Mouse (Mus musculus) limb, embryonic 14.5 days (tissue): ENCODE measurements at regions not wholly inside any gene's neighbourhood (a gene's known extent, or its start where the extent isn't known, plus 50 kb on each side); places are given as distances from the start of the nearest gene placed in this dataset.

ENCODE experiments used
- ATAC-seq: fragments of 200-750 bp; cut with Nextera tagmentation; 2 replicates; pipeline ENCODE4 v1.8.0; 2017; ENCODE audit warnings: low read depth, moderate number of reproducible peaks, moderate TSS enrichment; ENCODE audit not compliant: low FRiP score
- DNase-seq: peaks from one replicate; pipeline ENCODE4 v3.0.0-alpha.2; 2015; ENCODE audit warnings: low spot score
- H3K27ac ChIP-seq: fragments of 300-500 bp; sonication (generic); replicated peaks from 2 replicates; pipeline ENCODE4 v1.5.1; 2014; ENCODE audit warnings: low read depth, mild to moderate bottlenecking, low read length, moderate library complexity, mixed read lengths
- H3K27me3 ChIP-seq: fragments of 300-500 bp; sonication (generic); 2 replicates; pipeline ENCODE4 v1.6.1; 2014; ENCODE audit warnings: low read length, mixed read lengths; ENCODE audit not compliant: control insufficient read depth, insufficient read depth
- H3K36me3 ChIP-seq: fragments of 300-500 bp; sonication (generic); 2 replicates; pipeline ENCODE4 v1.6.1; 2014; ENCODE audit warnings: mild to moderate bottlenecking, low read length, moderate library complexity, mixed read lengths; ENCODE audit not compliant: control insufficient read depth, insufficient read depth
- H3K4me1 ChIP-seq: fragments of 300-500 bp; sonication (generic); 2 replicates; pipeline ENCODE4 v1.6.1; 2014; ENCODE audit warnings: antibody characterized with exemption, low read length, mixed read lengths; ENCODE audit not compliant: control insufficient read depth, insufficient read depth
- H3K4me2 ChIP-seq: fragments of 300-500 bp; sonication (generic); replicated peaks from 2 replicates; pipeline ENCODE4 v1.6.1; 2014; ENCODE audit warnings: low read depth, mild to moderate bottlenecking, low read length, moderate library complexity; ENCODE audit not compliant: severe bottlenecking
- H3K4me3 ChIP-seq: fragments of 300-500 bp; sonication (generic); replicated peaks from 2 replicates; pipeline ENCODE4 v1.5.1; 2014; ENCODE audit warnings: low read length
- H3K9ac ChIP-seq: fragments of 300-500 bp; sonication (generic); 2 replicates; pipeline ENCODE4 v1.6.1; 2014; ENCODE audit warnings: mild to moderate bottlenecking, low read depth, low read length, moderate library complexity; ENCODE audit not compliant: severe bottlenecking
- H3K9me3 ChIP-seq: fragments of 300-500 bp; sonication (generic); 2 replicates; pipeline ENCODE4 v1.6.1; 2016; ENCODE audit warnings: low read length; ENCODE audit not compliant: control insufficient read depth
- POLR2A ChIP-seq: fragments of 200-500 bp; IDR thresholded peaks from 2 replicates; pipeline ENCODE4 v1.8.0; 2012; ENCODE audit warnings: inconsistent platforms, mild to moderate bottlenecking, moderate library complexity, borderline replicate concordance; ENCODE audit not compliant: insufficient read depth, insufficient read length; ENCODE audit errors: extremely low read depth
- WGBS: fragments of 180-500 bp; shearing (Covaris S2); extraction: QIAGEN DNeasy Blood & Tissue Kit; methylation state at CpG from one replicate; pipeline ENCODE4 v1.1.7; 2014; 5-methylcytosine and 5-hydroxymethylcytosine counted together

GRCm38 (mm10) chr13:44482661-44483060 lies 246.6 kb upstream of the Jarid2 start:
- Histone ChIP-seq H3K27me3 (no peaks in the 10 kb centered on the region), H3K27ac (no peak overlapping the region), H3K4me3 (no peak overlapping the region), H3K9me3 (no peaks in the 10 kb centered on the region), H3K4me2 (no peak overlapping the region), H3K9ac (no peak overlapping the region), H3K36me3 (no peaks in the 10 kb centered on the region), H3K4me1 (peaks cover 20% of the 10 kb centered on the region)
- no peak for ATAC-seq
- no peak for TF ChIP-seq POLR2A
- 76% methylated on average over 7 of the region's 7 CpGs for WGBS
- DNase-seq: no peak

- H3K27ac ChIP-seq: peak overlapping the region; percentile 19; the same call in 1 of the 2 replicates
- H3K4me3 ChIP-seq: no peak overlapping the region
- no peaks in the 10 kb centered on the region for H3K9me3 ChIP-seq
- no peaks in the 10 kb centered on the region for H3K27me3 ChIP-seq
- peaks cover 20% of the 10 kb centered on the region for H3K4me1 ChIP-seq
- DNase-seq: no peak
- H3K4me2 ChIP-seq: no peak overlapping the region
- no peak for TF ChIP-seq POLR2A
- peak overlapping the region; percentile 12; the same call in 1 of the 2 replicates for H3K9ac ChIP-seq
- peak; percentile 53; the same call in 1 of the 2 replicates for ATAC-seq
- H3K36me3 ChIP-seq: no peaks in the 10 kb centered on the region
- 39% methylated on average over 14 of the region's 14 CpGs for WGBS
These were observed 244.5 kb upstream of the Jarid2 start for GRCm38 (mm10) chr13:44484582-44485329.

- Histone ChIP-seq H3K27me3 (no peaks in the 10 kb centered on the region), H3K36me3 (no peaks in the 10 kb centered on the region), H3K9me3 (no peaks in the 10 kb centered on the region), H3K27ac (no peak overlapping the region), H3K9ac (no peak overlapping the region), H3K4me1 (peaks cover 27% of the 10 kb centered on the region), H3K4me2 (no peak overlapping the region), H3K4me3 (no peak overlapping the region)
- ATAC-seq: no peak
- TF ChIP-seq POLR2A: no peak
- WGBS: 65% methylated on average over 4 of the region's 4 CpGs
- DNase-seq: no peak
These were observed 238.3 kb upstream of the Jarid2 start for GRCm38 (mm10) chr13:44490935-44491465.

- no peak for TF ChIP-seq POLR2A
These were observed 235.4 kb upstream of the Jarid2 start for GRCm38 (mm10) chr13:44493884-44494283.

GRCm38 (mm10) chr13:44495450-44495849 lies 233.8 kb upstream of the Jarid2 start:
- WGBS: 26% methylated on average over 10 of the region's 10 CpGs
- ATAC-seq (peak; percentile 76), DNase-seq (peak; percentile 58)
- Histone ChIP-seq H3K27ac (peak overlapping the region; percentile 70), H3K27me3 (no peaks in the 10 kb centered on the region), H3K4me2 (peak overlapping the region; percentile 24), H3K4me1 (peaks cover 41% of the 10 kb centered on the region), H3K4me3 (no peak overlapping the region), H3K36me3 (no peaks in the 10 kb centered on the region), H3K9ac (no peak overlapping the region), H3K9me3 (no peaks in the 10 kb centered on the region)
- no peak for TF ChIP-seq POLR2A

More at GRCm38 (mm10) chr13:44493884-44494283, 235.4 kb upstream of the Jarid2 start:
- H3K9me3 ChIP-seq: no peaks in the 10 kb centered on the region
- DNase-seq: no peak
- no peak overlapping the region for H3K9ac ChIP-seq
- H3K4me2 ChIP-seq: no peak overlapping the region
- 45% methylated on average over 3 of the region's 3 CpGs for WGBS
- no peaks in the 10 kb centered on the region for H3K36me3 ChIP-seq
- H3K4me3 ChIP-seq: no peak overlapping the region
- H3K4me1 ChIP-seq: peaks cover 41% of the 10 kb centered on the region
- H3K27me3 ChIP-seq: no peaks in the 10 kb centered on the region
- no peak for ATAC-seq
- no peak overlapping the region for H3K27ac ChIP-seq
